Mouse (Mus musculus): ENCODE results near the gene Pcdh7. TPM values are rescaled to one million over a fixed set of nuclear protein-coding genes. Genes with fewer than 3 reads are reported as not detected.

Gene Pcdh7
- polyA plus RNA-seq, 1 experiment = 4.4 TPM

DNA sequence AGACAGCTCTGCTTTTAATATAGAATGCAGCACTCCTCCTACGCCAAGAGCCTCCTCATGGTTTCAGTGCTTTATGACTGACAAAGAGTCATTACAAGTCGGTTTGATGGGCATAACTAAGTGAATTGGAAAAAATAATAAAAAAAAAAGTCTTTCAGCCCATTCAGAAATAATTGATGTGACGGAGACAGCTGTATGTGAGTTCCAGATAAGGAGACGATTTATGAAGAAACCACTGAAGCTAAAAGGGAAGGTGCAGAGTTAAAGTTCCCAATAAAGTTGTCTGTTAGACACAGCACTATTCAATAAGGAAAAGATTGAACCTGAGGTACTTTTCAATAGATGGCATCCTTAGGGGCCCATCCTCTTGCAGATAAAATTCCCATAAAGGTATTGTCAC is 189.5 kb downstream of the Pcdh7 start:
- Histone ChIP-seq H3K4me1 (ENCODE audit: control insufficient read depth, insufficient read depth, insufficient read length, low read length) (no peaks in the 10 kb centered on the region), H3K4me3 (ENCODE audit: low read depth, low read length) (no peak overlapping the region), H3K27me3 (ENCODE audit: control insufficient read depth, insufficient read depth, low read length) (no peaks in the 10 kb centered on the region), H3K36me3 (ENCODE audit: control insufficient read depth, insufficient read depth, low read length) (no peaks in the 10 kb centered on the region), H3K27ac (ENCODE audit: insufficient read depth, low read depth, low read length) (no peak overlapping the region)
- no peak for TF ChIP-seq CTCF (IDR thresholded peaks at IDR 0.05; ENCODE audit: extremely low read depth, insufficient read length, insufficient replicate concordance, low read depth, low read length)
- no peak for TF ChIP-seq POLR2A (IDR thresholded peaks at IDR 0.05; ENCODE audit: low read depth, low read length)
- 71% methylated on average over 4 of the region's 4 CpGs for WGBS

DNA sequence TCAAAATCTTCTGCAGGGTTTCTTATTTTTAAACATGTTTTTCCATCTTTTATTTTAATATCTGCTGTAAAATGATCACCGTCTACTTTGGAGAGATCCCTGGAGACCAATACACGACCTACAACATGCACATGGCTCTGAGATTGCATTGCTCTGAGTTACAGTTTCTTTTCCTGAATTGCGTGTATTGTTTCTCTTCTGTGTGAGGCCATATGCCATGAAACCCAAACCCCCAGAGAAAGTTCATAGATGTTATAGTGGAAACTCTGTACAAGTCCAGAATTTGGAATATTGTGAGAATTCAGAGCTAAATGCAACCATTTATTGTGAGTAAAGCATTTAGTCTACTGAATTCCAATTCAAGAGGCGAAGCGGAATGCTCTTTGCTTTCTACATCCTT is 203.4 kb downstream of the Pcdh7 start:
- no peaks in the 10 kb centered on the region for H3K4me1 ChIP-seq (ENCODE audit: control insufficient read depth, insufficient read depth, insufficient read length, low read length)
- no peaks in the 10 kb centered on the region for H3K27me3 ChIP-seq (ENCODE audit: control insufficient read depth, insufficient read depth, low read length)
- WGBS = 81% methylated on average over 5 of the region's 5 CpGs
- no peak overlapping the region for H3K27ac ChIP-seq (ENCODE audit: insufficient read depth, low read depth, low read length)
- TF ChIP-seq CTCF (IDR thresholded peaks at IDR 0.05; ENCODE audit: extremely low read depth, insufficient read length, insufficient replicate concordance, low read depth, low read length) (no peak), POLR2A (IDR thresholded peaks at IDR 0.05; ENCODE audit: low read depth, low read length) (no peak)
- H3K4me3 ChIP-seq (ENCODE audit: low read depth, low read length) = no peak overlapping the region
- H3K36me3 ChIP-seq (ENCODE audit: control insufficient read depth, insufficient read depth, low read length) = no peaks in the 10 kb centered on the region

GRCm38 (mm10) chr5:57931331-57931730 is 213.6 kb downstream of the Pcdh7 start:
- 92% methylated on average over 5 of the region's 5 CpGs for WGBS
- TF ChIP-seq POLR2A (IDR thresholded peaks at IDR 0.05; ENCODE audit: low read depth, low read length) = no peak
- TF ChIP-seq CTCF (IDR thresholded peaks at IDR 0.05; ENCODE audit: extremely low read depth, insufficient read length, insufficient replicate concordance, low read depth, low read length) = no peak
- no peaks in the 10 kb centered on the region for H3K27me3 ChIP-seq (ENCODE audit: control insufficient read depth, insufficient read depth, low read length)

GRCm38 (mm10) chr5:57931738-57932137 is 214.0 kb downstream of the Pcdh7 start:
- H3K36me3 ChIP-seq (ENCODE audit: control insufficient read depth, insufficient read depth, low read length) = no peaks in the 10 kb centered on the region
- H3K4me3 ChIP-seq (ENCODE audit: low read depth, low read length) = no peak overlapping the region
- no peaks in the 10 kb centered on the region for H3K27me3 ChIP-seq (ENCODE audit: control insufficient read depth, insufficient read depth, low read length)
- TF ChIP-seq CTCF (IDR thresholded peaks at IDR 0.05; ENCODE audit: extremely low read depth, insufficient read length, insufficient replicate concordance, low read depth, low read length) = no peak
- no peak for TF ChIP-seq POLR2A (IDR thresholded peaks at IDR 0.05; ENCODE audit: low read depth, low read length)
- no peak overlapping the region for H3K27ac ChIP-seq (ENCODE audit: insufficient read depth, low read depth, low read length)
- WGBS = 86% methylated on average over 5 of the region's 5 CpGs
- H3K4me1 ChIP-seq (ENCODE audit: control insufficient read depth, insufficient read depth, insufficient read length, low read length) = no peaks in the 10 kb centered on the region

More at GRCm38 (mm10) chr5:57931331-57931730, 213.6 kb downstream of the Pcdh7 start:
- Histone ChIP-seq H3K4me3 (ENCODE audit: low read depth, low read length) (no peak overlapping the region), H3K4me1 (ENCODE audit: control insufficient read depth, insufficient read depth, insufficient read length, low read length) (no peaks in the 10 kb centered on the region), H3K36me3 (ENCODE audit: control insufficient read depth, insufficient read depth, low read length) (no peaks in the 10 kb centered on the region), H3K27ac (ENCODE audit: insufficient read depth, low read depth, low read length) (no peak overlapping the region)

- WGBS = 74% methylated on average over 2 of the region's 2 CpGs
- TF ChIP-seq CTCF (IDR thresholded peaks at IDR 0.05; ENCODE audit: extremely low read depth, insufficient read length, insufficient replicate concordance, low read depth, low read length) (no peak), POLR2A (IDR thresholded peaks at IDR 0.05; ENCODE audit: low read depth, low read length) (no peak)
Measured at GRCm38 (mm10) chr5:57934666-57935065, 216.9 kb downstream of the Pcdh7 start.

DNA sequence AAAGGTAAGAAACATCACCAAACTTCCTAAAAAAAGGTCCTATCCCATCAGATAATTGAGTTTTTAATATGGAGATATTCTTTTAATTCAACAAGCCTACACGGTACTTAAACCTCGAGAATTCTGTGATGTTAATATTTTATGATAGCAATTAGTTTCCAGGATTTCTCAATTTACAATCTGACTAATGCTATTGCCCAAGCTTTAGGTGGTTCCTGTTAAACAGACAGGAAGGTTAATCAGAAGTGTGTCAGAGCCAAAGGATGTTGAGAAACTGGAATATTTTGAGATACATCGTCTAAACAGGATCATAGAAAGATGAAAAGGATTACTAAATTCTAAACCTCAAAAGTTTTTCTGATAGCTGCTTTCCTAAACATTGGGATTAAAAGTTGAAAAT is 222.7 kb downstream of the Pcdh7 start:
- no peaks in the 10 kb centered on the region for H3K27me3 ChIP-seq (ENCODE audit: control insufficient read depth, insufficient read depth, low read length)
- WGBS = 39% methylated on average over 3 of the region's 3 CpGs
- H3K4me3 ChIP-seq (ENCODE audit: low read depth, low read length) = no peak overlapping the region
- no peak overlapping the region for H3K27ac ChIP-seq (ENCODE audit: insufficient read depth, low read depth, low read length)
- TF ChIP-seq POLR2A (IDR thresholded peaks at IDR 0.05; ENCODE audit: low read depth, low read length) = no peak
- no peak for TF ChIP-seq CTCF (IDR thresholded peaks at IDR 0.05; ENCODE audit: extremely low read depth, insufficient read length, insufficient replicate concordance, low read depth, low read length)
- no peaks in the 10 kb centered on the region for H3K36me3 ChIP-seq (ENCODE audit: control insufficient read depth, insufficient read depth, low read length)
- H3K4me1 ChIP-seq (ENCODE audit: control insufficient read depth, insufficient read depth, insufficient read length, low read length) = no peaks in the 10 kb centered on the region

More at GRCm38 (mm10) chr5:57934666-57935065, 216.9 kb downstream of the Pcdh7 start:
- Histone ChIP-seq H3K27ac (ENCODE audit: insufficient read depth, low read depth, low read length) (no peak overlapping the region), H3K36me3 (ENCODE audit: control insufficient read depth, insufficient read depth, low read length) (no peaks in the 10 kb centered on the region), H3K4me1 (ENCODE audit: control insufficient read depth, insufficient read depth, insufficient read length, low read length) (no peaks in the 10 kb centered on the region), H3K27me3 (ENCODE audit: control insufficient read depth, insufficient read depth, low read length) (no peaks in the 10 kb centered on the region), H3K4me3 (ENCODE audit: low read depth, low read length) (no peak overlapping the region)

DNA sequence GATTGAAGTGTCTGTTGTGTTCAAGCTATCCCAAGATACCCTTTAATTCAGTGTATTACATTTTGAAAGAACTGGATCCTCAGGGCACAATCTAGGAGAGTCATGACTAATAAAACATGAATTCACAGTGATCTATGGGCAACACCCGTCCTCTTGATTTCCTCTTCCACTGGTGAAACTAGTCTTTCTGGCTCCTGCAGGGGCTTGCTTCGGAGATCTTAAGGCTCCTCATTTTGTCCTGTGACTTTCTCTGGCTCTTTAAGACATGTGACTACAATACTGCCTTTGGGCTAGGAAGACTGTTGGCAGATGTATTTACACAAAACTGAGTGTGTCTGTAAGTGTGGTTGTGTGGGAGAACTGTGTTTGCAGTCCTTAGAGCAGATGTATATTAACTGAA is 225.4 kb downstream of the Pcdh7 start:
- H3K27ac ChIP-seq (ENCODE audit: insufficient read depth, low read depth, low read length) = no peak overlapping the region
- no peaks in the 10 kb centered on the region for H3K36me3 ChIP-seq (ENCODE audit: control insufficient read depth, insufficient read depth, low read length)
- no peaks in the 10 kb centered on the region for H3K27me3 ChIP-seq (ENCODE audit: control insufficient read depth, insufficient read depth, low read length)
- no peak for TF ChIP-seq CTCF (IDR thresholded peaks at IDR 0.05; ENCODE audit: extremely low read depth, insufficient read length, insufficient replicate concordance, low read depth, low read length)
- TF ChIP-seq POLR2A (IDR thresholded peaks at IDR 0.05; ENCODE audit: low read depth, low read length) = no peak
- H3K4me1 ChIP-seq (ENCODE audit: control insufficient read depth, insufficient read depth, insufficient read length, low read length) = no peaks in the 10 kb centered on the region
- WGBS = 68% methylated on average over 2 of the region's 2 CpGs
- H3K4me3 ChIP-seq (ENCODE audit: low read depth, low read length) = no peak overlapping the region

- Histone ChIP-seq H3K27ac (ENCODE audit: insufficient read depth, low read depth, low read length) (no peak overlapping the region), H3K4me1 (ENCODE audit: control insufficient read depth, insufficient read depth, insufficient read length, low read length) (no peaks in the 10 kb centered on the region), H3K27me3 (ENCODE audit: control insufficient read depth, insufficient read depth, low read length) (no peaks in the 10 kb centered on the region), H3K4me3 (ENCODE audit: low read depth, low read length) (no peak overlapping the region), H3K36me3 (ENCODE audit: control insufficient read depth, insufficient read depth, low read length) (no peaks in the 10 kb centered on the region)
- 84% methylated on average over 2 of the region's 2 CpGs for WGBS
- no peak for TF ChIP-seq POLR2A (IDR thresholded peaks at IDR 0.05; ENCODE audit: low read depth, low read length)
- no peak for TF ChIP-seq CTCF (IDR thresholded peaks at IDR 0.05; ENCODE audit: extremely low read depth, insufficient read length, insufficient replicate concordance, low read depth, low read length)
Measured at GRCm38 (mm10) chr5:57943611-57944010, 225.8 kb downstream of the Pcdh7 start.

Measured in small intestine, adult 2 months (tissue).